Mouse (Mus musculus): Measurements from ENCODE around the gene Col4a1.

Gene Col4a1

GRCm38 (mm10) chr8:11298531-11299316 is 13.9 kb downstream of the Col4a1 start:
- DNase-seq, result no peak

- DNase-seq, result no peak
These were observed 15.3 kb downstream of the Col4a1 start for GRCm38 (mm10) chr8:11297141-11297838.

- DNase-seq, result no peak
These were observed 16.2 kb downstream of the Col4a1 start for GRCm38 (mm10) chr8:11296282-11296943.

- no peak for DNase-seq
These were observed 20.0 kb downstream of the Col4a1 start for GRCm38 (mm10) chr8:11292611-11293010.

GRCm38 (mm10) chr8:11290533-11290932 is 22.1 kb downstream of the Col4a1 start:
- DNase-seq, result no peak

GRCm38 (mm10) chr8:11288286-11288685 is 24.3 kb downstream of the Col4a1 start:
- DNase-seq, result no peak

GRCm38 (mm10) chr8:11287139-11287538 is 25.5 kb downstream of the Col4a1 start:
- DNase-seq, result no peak

- DNase-seq, result no peak
These were observed 27.2 kb downstream of the Col4a1 start for GRCm38 (mm10) chr8:11285437-11285836.

GRCm38 (mm10) chr8:11283217-11283616 is 29.4 kb downstream of the Col4a1 start:
- no peak for DNase-seq

GRCm38 (mm10) chr8:11282696-11283095 is 29.9 kb downstream of the Col4a1 start:
- no peak for DNase-seq

GRCm38 (mm10) chr8:11282139-11282538 is 30.5 kb downstream of the Col4a1 start:
- no peak for DNase-seq

GRCm38 (mm10) chr8:11280721-11281268 is 31.8 kb downstream of the Col4a1 start:
- no peak for DNase-seq

GRCm38 (mm10) chr8:11279296-11279826 is 33.3 kb downstream of the Col4a1 start:
- DNase-seq, result no peak

- DNase-seq, result no peak
These were observed 34.5 kb downstream of the Col4a1 start for GRCm38 (mm10) chr8:11278101-11278611.

GRCm38 (mm10) chr8:11277602-11278051 is 35.0 kb downstream of the Col4a1 start:
- no peak for DNase-seq

- DNase-seq, result no peak
These were observed 36.3 kb downstream of the Col4a1 start for GRCm38 (mm10) chr8:11276286-11276685.

GRCm38 (mm10) chr8:11274415-11274814 is 38.2 kb downstream of the Col4a1 start:
- DNase-seq, result no peak

GRCm38 (mm10) chr8:11273506-11274158 is 39.0 kb downstream of the Col4a1 start:
- DNase-seq, result no peak

- DNase-seq, result no peak
These were observed 40.4 kb downstream of the Col4a1 start for GRCm38 (mm10) chr8:11272205-11272604.

- no peak for DNase-seq
These were observed 41.8 kb downstream of the Col4a1 start for GRCm38 (mm10) chr8:11270826-11271225.

- DNase-seq, result no peak
These were observed 43.9 kb downstream of the Col4a1 start for GRCm38 (mm10) chr8:11268753-11269152.

GRCm38 (mm10) chr8:11266471-11266870 is 46.2 kb downstream of the Col4a1 start:
- no peak for DNase-seq
